ENCODE assay signal across 12 mouse cellular contexts in the genomic region with DNA sequence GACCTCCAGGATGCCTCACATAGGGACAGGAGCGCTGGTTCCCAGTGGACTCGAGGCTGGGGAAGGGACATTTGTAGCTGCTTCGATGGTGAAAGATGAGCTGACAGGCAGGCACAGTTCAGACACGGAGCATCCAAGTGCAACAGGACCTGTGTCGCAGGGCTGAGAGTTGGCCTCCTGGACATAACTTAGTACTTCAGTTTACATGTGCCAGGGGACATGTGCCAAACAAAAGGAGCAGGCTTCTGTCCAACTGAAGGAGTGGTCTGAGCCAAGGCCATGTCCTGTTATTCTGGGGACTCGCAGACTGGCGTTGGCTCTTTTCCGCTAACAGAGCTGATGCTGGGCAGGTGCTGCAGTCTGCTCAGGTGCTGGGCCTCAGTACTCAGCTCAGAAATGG. TPM values are rescaled to one million over a fixed set of nuclear protein-coding genes. Genes with fewer than 3 reads are reported as not detected.
DNase-seq lines count a peak whose midpoint lies in the region; ATAC-seq and TF ChIP-seq lines count a peak whose summit lies in the region.
"Had no signal": no experiment of that assay in that cellular context is flagged by ENCODE, and none has a peak within 500 bp of the region (broad histone marks: within the 10 kb centered on the region; RNA-seq: fewer than 3 reads in every experiment).

No protein-coding gene starts in this region.

- no peaks in the 10 kb centered on the region for H3K27me3 ChIP-seq in limb, embryonic 13.5 days
- no peaks in the 10 kb centered on the region for H3K27me3 ChIP-seq in limb, embryonic 10.5 days (ENCODE audit: low read depth, poor library complexity, severe bottlenecking)
- H3K27me3 ChIP-seq: liver, embryonic 13.5 days; neural tube, embryonic 12.5 days had no signal

- no peak for DNase-seq in limb, embryonic 10.5 days (ENCODE audit: low spot score)
- peak; percentile 14 for DNase-seq in brain, embryonic 14.5 days (ENCODE audit: low read depth)
- DNase-seq in gastrocnemius, postnatal 14 days, result peak; percentile 64
- DNase-seq in heart, postnatal 36 days, result peak; percentile 62 to 64
- DNase-seq in right cerebral cortex, postnatal 10 days (ENCODE audit: low spot score in 2 of 2), result no peak
- DNase-seq: kidney, adult 18-20 months; liver, embryonic 13.5 days; right cerebral cortex, postnatal 25 days had no signal

- no peaks in the 10 kb centered on the region for H3K9me3 ChIP-seq in limb, embryonic 13.5 days
- no peaks in the 10 kb centered on the region for H3K9me3 ChIP-seq in limb, embryonic 10.5 days (replicated peaks)
- H3K9me3 ChIP-seq: liver, embryonic 13.5 days; neural tube, embryonic 12.5 days had no signal

- no peak overlapping the region for H3K4me3 ChIP-seq in limb, embryonic 13.5 days
- H3K4me3 ChIP-seq in limb, embryonic 10.5 days, result no peak overlapping the region; the same call in 1 of the 2 replicates
- H3K4me3 ChIP-seq: left cerebral cortex, adult 2 months; liver, embryonic 13.5 days; neural tube, embryonic 12.5 days had no signal

- no peak overlapping the region for H3K27ac ChIP-seq in limb, embryonic 13.5 days
- H3K27ac ChIP-seq in limb, embryonic 10.5 days, result no peak overlapping the region
- H3K27ac ChIP-seq: left cerebral cortex, adult 2 months; liver, embryonic 13.5 days; neural tube, embryonic 12.5 days had no signal

- intact Hi-C loops in gastrocnemius, postnatal 14 days (cut with DNase I; ENCODE audit: low total_unique reads), result no loop called here
- intact Hi-C loops in heart, postnatal 36 days (cut with DNase I), result no loop called here

- 83% methylated on average over 8 of the region's 8 CpGs for WGBS in limb, embryonic 13.5 days
- 89% methylated on average over 8 of the region's 8 CpGs for WGBS in limb, embryonic 10.5 days

- H3K9ac ChIP-seq in limb, embryonic 13.5 days, result peak overlapping the region; percentile 19; the same call in 1 of the 2 replicates
- H3K9ac ChIP-seq: liver, embryonic 13.5 days; neural tube, embryonic 12.5 days had no signal

- no peak overlapping the region for H3K4me2 ChIP-seq in limb, embryonic 13.5 days (replicated peaks)
- H3K4me2 ChIP-seq: liver, embryonic 13.5 days; neural tube, embryonic 12.5 days had no signal

- TF ChIP-seq POLR2A in brain, embryonic 14.5 days (IDR thresholded peaks at IDR 0.05; ENCODE audit: borderline replicate concordance, extremely low read depth, insufficient read depth, insufficient read length, poor library complexity, severe bottlenecking), result no peak

- peaks cover 61% of the 10 kb centered on the region for H3K36me3 ChIP-seq in limb, embryonic 13.5 days
- peaks cover 66% of the 10 kb centered on the region for H3K36me3 ChIP-seq in limb, embryonic 10.5 days

- no peak for ATAC-seq in limb, embryonic 13.5 days (ENCODE audit: low FRiP score, low read depth)
- no peak for ATAC-seq in erythroblast, adult 5-6 weeks (replicated peaks; ENCODE audit: low FRiP score, poor library complexity, severe bottlenecking)

- H3K4me1 ChIP-seq in limb, embryonic 13.5 days, result peaks cover 8% of the 10 kb centered on the region
- peaks cover 2% of the 10 kb centered on the region for H3K4me1 ChIP-seq in limb, embryonic 10.5 days

- no peak for TF ChIP-seq CTCF in brain, embryonic 14.5 days (IDR thresholded peaks at IDR 0.05; ENCODE audit: borderline replicate concordance, extremely low read depth, insufficient read depth, insufficient read length)

RNA-seq across cellular contexts. Expression of a gene that starts 6.5 kb away (rescaled TPM):
- 451 and 463 TPM in 2 replicates for polyA plus RNA-seq in limb, embryonic 13.5 days (2015; fragmentation: Nextera tagmentation; extraction: Ambion mirVana)
- 440 and 446 TPM in 2 replicates for polyA plus RNA-seq in limb, embryonic 10.5 days (2016; fragmentation: Nextera tagmentation; extraction: Ambion mirVana)
- polyA plus RNA-seq in brain, embryonic 14.5 days (2012; rRNA removed), result 296 and 327 TPM in 2 replicates
- total RNA-seq in gastrocnemius, postnatal 14 days (2021), result 100 to 1,000 TPM; 117 to 120 TPM
- 100 to 1,000 TPM; 188 to 208 TPM for total RNA-seq in heart, postnatal 36 days (2021)
- total RNA-seq in erythroblast, adult 5-6 weeks (2015; ENCODE audit: low replicate concordance), result 30.4 and 97.8 TPM in 2 replicates
- total RNA-seq in erythroblast, adult 5-6 weeks (2017; ENCODE audit: low replicate concordance), result 76.9 and 89.4 TPM in 2 replicates

RNA-seq across cellular contexts. Expression of a gene that starts 7.2 kb away (rescaled TPM):
- 27.1 and 28.2 TPM in 2 replicates for polyA plus RNA-seq in limb, embryonic 13.5 days (2015; fragmentation: Nextera tagmentation; extraction: Ambion mirVana)
- polyA plus RNA-seq in limb, embryonic 10.5 days (2016; fragmentation: Nextera tagmentation; extraction: Ambion mirVana), result 20.4 and 25.0 TPM in 2 replicates
- polyA plus RNA-seq in brain, embryonic 14.5 days (2012; rRNA removed), result 42.9 and 54.6 TPM in 2 replicates
- 10 to 100 TPM; 58.4 to 62.1 TPM for total RNA-seq in gastrocnemius, postnatal 14 days (2021)
- total RNA-seq in heart, postnatal 36 days (2021), result 10 to 100 TPM; 74.5 to 78.2 TPM
- 6.3 and 11.1 TPM in 2 replicates for total RNA-seq in erythroblast, adult 5-6 weeks (2015; ENCODE audit: low replicate concordance)
- 34.5 and 44.0 TPM in 2 replicates for total RNA-seq in erythroblast, adult 5-6 weeks (2017; ENCODE audit: low replicate concordance)

RNA-seq across cellular contexts. Expression of a gene that starts 34.4 kb away (rescaled TPM):
- polyA plus RNA-seq in limb, embryonic 13.5 days (2015; fragmentation: Nextera tagmentation; extraction: Ambion mirVana), result 69.7 and 75.1 TPM in 2 replicates
- polyA plus RNA-seq in limb, embryonic 10.5 days (2016; fragmentation: Nextera tagmentation; extraction: Ambion mirVana), result 69.6 and 74.0 TPM in 2 replicates
- polyA plus RNA-seq in brain, embryonic 14.5 days (2012; rRNA removed), result 70.7 and 82.4 TPM in 2 replicates
- total RNA-seq in gastrocnemius, postnatal 14 days (2021), result 10 to 100 TPM; 14.7 to 15.2 TPM
- 10 to 100 TPM; 22.9 to 24.1 TPM for total RNA-seq in heart, postnatal 36 days (2021)
- total RNA-seq in erythroblast, adult 5-6 weeks (2015; ENCODE audit: low replicate concordance), result 0.96 and 3.1 TPM in 2 replicates
- 4.0 and 11.6 TPM in 2 replicates for total RNA-seq in erythroblast, adult 5-6 weeks (2017; ENCODE audit: low replicate concordance)

RNA-seq across cellular contexts. Expression of a gene that starts 57.8 kb away (rescaled TPM):
- polyA plus RNA-seq in limb, embryonic 13.5 days (2015; fragmentation: Nextera tagmentation; extraction: Ambion mirVana), result 49.8 and 54.9 TPM in 2 replicates
- 61.3 and 74.8 TPM in 2 replicates for polyA plus RNA-seq in limb, embryonic 10.5 days (2016; fragmentation: Nextera tagmentation; extraction: Ambion mirVana)
- 225 and 268 TPM in 2 replicates for polyA plus RNA-seq in brain, embryonic 14.5 days (2012; rRNA removed)
- 10 to 100 TPM; 29.3 to 30.0 TPM for total RNA-seq in gastrocnemius, postnatal 14 days (2021)
- total RNA-seq in heart, postnatal 36 days (2021), result 10 to 100 TPM; 25.0 to 33.3 TPM
- total RNA-seq in erythroblast, adult 5-6 weeks (2015; ENCODE audit: low replicate concordance), result 18.6 and 38.2 TPM in 2 replicates
- 21.2 and 33.5 TPM in 2 replicates for total RNA-seq in erythroblast, adult 5-6 weeks (2017; ENCODE audit: low replicate concordance)

RNA-seq across cellular contexts. Expression of a gene that starts 58.0 kb away (rescaled TPM):
- 27.3 and 28.0 TPM in 2 replicates for polyA plus RNA-seq in limb, embryonic 13.5 days (2015; fragmentation: Nextera tagmentation; extraction: Ambion mirVana)
- 21.1 and 24.1 TPM in 2 replicates for polyA plus RNA-seq in limb, embryonic 10.5 days (2016; fragmentation: Nextera tagmentation; extraction: Ambion mirVana)
- polyA plus RNA-seq in brain, embryonic 14.5 days (2012; rRNA removed), result 46.4 and 48.7 TPM in 2 replicates
- total RNA-seq in gastrocnemius, postnatal 14 days (2021), result 10 to 100 TPM; 14.4 to 17.3 TPM
- 10 to 100 TPM; 13.7 to 14.3 TPM for total RNA-seq in heart, postnatal 36 days (2021)
- total RNA-seq in erythroblast, adult 5-6 weeks (2015; ENCODE audit: low replicate concordance), result 5.0 and 6.0 TPM in 2 replicates
- total RNA-seq in erythroblast, adult 5-6 weeks (2017; ENCODE audit: low replicate concordance), result 3.9 and 10.9 TPM in 2 replicates

Comparison
In these comparisons a context has a peak if more than half of its experiments do, and no peak if none do; other contexts are left out.
1. DNase-seq: peak in brain, embryonic 14.5 days (single experiment), gastrocnemius, postnatal 14 days (single experiment) and heart, postnatal 36 days (2 of 2); none in limb, embryonic 10.5 days (single experiment) and right cerebral cortex, postnatal 10 days (0 of 2).